Mouse (Mus musculus): Measurements from ENCODE around the gene Ankrd9. TPM values are rescaled to one million over a fixed set of nuclear protein-coding genes. Genes with fewer than 3 reads are reported as not detected.

Gene Ankrd9
- polyA plus RNA-seq, 1 experiment, result 157 TPM

- H3K27ac ChIP-seq (ENCODE audit: control insufficient read depth, insufficient read depth, low read depth, low read length), result no peak overlapping the region
- peaks cover 5% of the 10 kb centered on the region for H3K36me3 ChIP-seq (ENCODE audit: control insufficient read depth, insufficient read depth, low read length)
- no peaks in the 10 kb centered on the region for H3K27me3 ChIP-seq (ENCODE audit: control insufficient read depth, insufficient read depth, low read length)
- no peaks in the 10 kb centered on the region for H3K4me1 ChIP-seq (ENCODE audit: control insufficient read depth, insufficient read depth, low read length)
- TF ChIP-seq POLR2A (IDR thresholded peaks at IDR 0.05; ENCODE audit: control insufficient read depth, low read depth, low read length) (no peak), CTCF (IDR thresholded peaks at IDR 0.05; ENCODE audit: control insufficient read depth, insufficient read depth, insufficient replicate concordance, low read depth, low read length) (no peak)
- H3K4me3 ChIP-seq (ENCODE audit: control insufficient read depth, low read depth, low read length), result no peak overlapping the region
These were observed 29.4 kb downstream of the Ankrd9 start for GRCm38 (mm10) chr12:110949410-110949809.

- H3K36me3 ChIP-seq (ENCODE audit: control insufficient read depth, insufficient read depth, low read length), result peaks cover 5% of the 10 kb centered on the region
- TF ChIP-seq POLR2A (IDR thresholded peaks at IDR 0.05; ENCODE audit: control insufficient read depth, low read depth, low read length) (no peak), CTCF (IDR thresholded peaks at IDR 0.05; ENCODE audit: control insufficient read depth, insufficient read depth, insufficient replicate concordance, low read depth, low read length) (no peak)
These were observed 30.0 kb downstream of the Ankrd9 start for GRCm38 (mm10) chr12:110948910-110949201.

GRCm38 (mm10) chr12:110948082-110948909 lies 30.5 kb downstream of the Ankrd9 start:
- no peak for TF ChIP-seq CTCF (IDR thresholded peaks at IDR 0.05; ENCODE audit: control insufficient read depth, insufficient read depth, insufficient replicate concordance, low read depth, low read length)
- TF ChIP-seq POLR2A (IDR thresholded peaks at IDR 0.05; ENCODE audit: control insufficient read depth, low read depth, low read length), result no peak
- no peak overlapping the region for H3K27ac ChIP-seq (ENCODE audit: control insufficient read depth, insufficient read depth, low read depth, low read length)
- peaks cover 5% of the 10 kb centered on the region for H3K36me3 ChIP-seq (ENCODE audit: control insufficient read depth, insufficient read depth, low read length)
- H3K4me1 ChIP-seq (ENCODE audit: control insufficient read depth, insufficient read depth, low read length), result no peaks in the 10 kb centered on the region
- no peak overlapping the region for H3K4me3 ChIP-seq (ENCODE audit: control insufficient read depth, low read depth, low read length)
- H3K27me3 ChIP-seq (ENCODE audit: control insufficient read depth, insufficient read depth, low read length), result no peaks in the 10 kb centered on the region

More at GRCm38 (mm10) chr12:110948910-110949201, 30.0 kb downstream of the Ankrd9 start:
- H3K4me3 ChIP-seq (ENCODE audit: control insufficient read depth, low read depth, low read length), result no peak overlapping the region
- H3K27me3 ChIP-seq (ENCODE audit: control insufficient read depth, insufficient read depth, low read length), result no peaks in the 10 kb centered on the region
- H3K27ac ChIP-seq (ENCODE audit: control insufficient read depth, insufficient read depth, low read depth, low read length), result no peak overlapping the region
- H3K4me1 ChIP-seq (ENCODE audit: control insufficient read depth, insufficient read depth, low read length), result no peaks in the 10 kb centered on the region

- H3K27ac ChIP-seq (ENCODE audit: control insufficient read depth, insufficient read depth, low read depth, low read length), result no peak overlapping the region
- peaks cover 7% of the 10 kb centered on the region for H3K36me3 ChIP-seq (ENCODE audit: control insufficient read depth, insufficient read depth, low read length)
- H3K4me1 ChIP-seq (ENCODE audit: control insufficient read depth, insufficient read depth, low read length), result no peaks in the 10 kb centered on the region
- no peak overlapping the region for H3K4me3 ChIP-seq (ENCODE audit: control insufficient read depth, low read depth, low read length)
- TF ChIP-seq POLR2A (IDR thresholded peaks at IDR 0.05; ENCODE audit: control insufficient read depth, low read depth, low read length) (no peak), CTCF (IDR thresholded peaks at IDR 0.05; ENCODE audit: control insufficient read depth, insufficient read depth, insufficient replicate concordance, low read depth, low read length) (no peak)
- H3K27me3 ChIP-seq (ENCODE audit: control insufficient read depth, insufficient read depth, low read length), result no peaks in the 10 kb centered on the region
These were observed 32.6 kb downstream of the Ankrd9 start for GRCm38 (mm10) chr12:110946216-110946615.

GRCm38 (mm10) chr12:110940869-110941268 lies 38.0 kb downstream of the Ankrd9 start:
- TF ChIP-seq CTCF (IDR thresholded peaks at IDR 0.05; ENCODE audit: control insufficient read depth, insufficient read depth, insufficient replicate concordance, low read depth, low read length) (no peak), POLR2A (IDR thresholded peaks at IDR 0.05; ENCODE audit: control insufficient read depth, low read depth, low read length) (no peak)
- H3K36me3 ChIP-seq (ENCODE audit: control insufficient read depth, insufficient read depth, low read length), result peaks cover 13% of the 10 kb centered on the region
- H3K4me1 ChIP-seq (ENCODE audit: control insufficient read depth, insufficient read depth, low read length), result no peaks in the 10 kb centered on the region

GRCm38 (mm10) chr12:110939385-110939784 lies 39.5 kb downstream of the Ankrd9 start:
- TF ChIP-seq POLR2A (IDR thresholded peaks at IDR 0.05; ENCODE audit: control insufficient read depth, low read depth, low read length) (no peak), CTCF (IDR thresholded peaks at IDR 0.05; ENCODE audit: control insufficient read depth, insufficient read depth, insufficient replicate concordance, low read depth, low read length) (no peak)
- Histone ChIP-seq H3K27me3 (ENCODE audit: control insufficient read depth, insufficient read depth, low read length) (no peaks in the 10 kb centered on the region), H3K4me1 (ENCODE audit: control insufficient read depth, insufficient read depth, low read length) (no peaks in the 10 kb centered on the region), H3K4me3 (ENCODE audit: control insufficient read depth, low read depth, low read length) (no peak overlapping the region), H3K36me3 (ENCODE audit: control insufficient read depth, insufficient read depth, low read length) (peaks cover 7% of the 10 kb centered on the region), H3K27ac (ENCODE audit: control insufficient read depth, insufficient read depth, low read depth, low read length) (no peak overlapping the region)

More at GRCm38 (mm10) chr12:110940869-110941268, 38.0 kb downstream of the Ankrd9 start:
- Histone ChIP-seq H3K27ac (ENCODE audit: control insufficient read depth, insufficient read depth, low read depth, low read length) (no peak overlapping the region), H3K27me3 (ENCODE audit: control insufficient read depth, insufficient read depth, low read length) (no peaks in the 10 kb centered on the region), H3K4me3 (ENCODE audit: control insufficient read depth, low read depth, low read length) (no peak overlapping the region)

GRCm38 (mm10) chr12:110937496-110937895 lies 41.3 kb downstream of the Ankrd9 start:
- H3K4me3 ChIP-seq (ENCODE audit: control insufficient read depth, low read depth, low read length), result no peak overlapping the region
- H3K36me3 ChIP-seq (ENCODE audit: control insufficient read depth, insufficient read depth, low read length), result peaks cover 7% of the 10 kb centered on the region

More at GRCm38 (mm10) chr12:110937496-110937895, 41.3 kb downstream of the Ankrd9 start:
- TF ChIP-seq CTCF (IDR thresholded peaks at IDR 0.05; ENCODE audit: control insufficient read depth, insufficient read depth, insufficient replicate concordance, low read depth, low read length) (no peak), POLR2A (IDR thresholded peaks at IDR 0.05; ENCODE audit: control insufficient read depth, low read depth, low read length) (no peak)
- no peaks in the 10 kb centered on the region for H3K27me3 ChIP-seq (ENCODE audit: control insufficient read depth, insufficient read depth, low read length)
- H3K4me1 ChIP-seq (ENCODE audit: control insufficient read depth, insufficient read depth, low read length), result no peaks in the 10 kb centered on the region
- no peak overlapping the region for H3K27ac ChIP-seq (ENCODE audit: control insufficient read depth, insufficient read depth, low read depth, low read length)

Data from testis, adult 2 months (tissue).